Mouse (Mus musculus): ENCODE data around the gene Dapk1. TPM values are rescaled to one million over a fixed set of nuclear protein-coding genes. Genes with fewer than 3 reads are reported as not detected.

Dapk1 gene
- polyA plus RNA-seq, 1 experiment from 2014 or later: 34.9 TPM

DNA sequence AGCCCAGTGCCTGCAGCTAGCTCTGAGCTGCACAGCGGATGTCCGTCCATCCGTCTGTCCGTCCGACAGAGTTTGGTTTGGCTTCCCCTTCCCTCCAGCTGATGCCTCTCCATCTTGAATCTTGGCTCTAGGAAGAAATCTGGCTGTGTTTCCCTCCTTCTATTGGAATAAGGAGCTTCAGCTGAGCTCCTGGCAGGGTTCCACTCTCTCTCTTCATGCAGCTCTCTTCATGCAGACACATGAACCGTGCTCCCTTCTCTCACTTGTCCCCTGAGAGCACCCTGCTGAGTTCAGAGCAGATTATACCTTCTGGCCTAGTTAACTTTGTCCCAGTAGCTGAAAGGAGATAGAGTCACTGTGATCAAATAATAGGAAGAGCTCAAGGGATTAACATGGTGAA lies 83.5 kb downstream of the Dapk1 start:
- Histone ChIP-seq H3K27me3 (replicated peaks) (no peaks in the 10 kb centered on the region), H3K9me3 (replicated peaks) (no peaks in the 10 kb centered on the region), H3K36me3 (no peaks in the 10 kb centered on the region), H3K27ac (replicated peaks) (peak overlapping the region; percentile 60), H3K4me2 (no peak overlapping the region), H3K4me3 (replicated peaks) (no peak overlapping the region), H3K9ac (replicated peaks) (no peak overlapping the region), H3K4me1 (peaks cover 48% of the 10 kb centered on the region)
- no peak for ATAC-seq (ENCODE audit: low FRiP score)
- WGBS: 65% methylated on average over 6 of the region's 6 CpGs

GRCm38 (mm10) chr13:60686024-60686663 lies 84.4 kb downstream of the Dapk1 start:
- 72% methylated on average over 12 of the region's 12 CpGs for WGBS
- peaks cover 48% of the 10 kb centered on the region for H3K4me1 ChIP-seq
- no peak for ATAC-seq (ENCODE audit: low FRiP score)

DNA sequence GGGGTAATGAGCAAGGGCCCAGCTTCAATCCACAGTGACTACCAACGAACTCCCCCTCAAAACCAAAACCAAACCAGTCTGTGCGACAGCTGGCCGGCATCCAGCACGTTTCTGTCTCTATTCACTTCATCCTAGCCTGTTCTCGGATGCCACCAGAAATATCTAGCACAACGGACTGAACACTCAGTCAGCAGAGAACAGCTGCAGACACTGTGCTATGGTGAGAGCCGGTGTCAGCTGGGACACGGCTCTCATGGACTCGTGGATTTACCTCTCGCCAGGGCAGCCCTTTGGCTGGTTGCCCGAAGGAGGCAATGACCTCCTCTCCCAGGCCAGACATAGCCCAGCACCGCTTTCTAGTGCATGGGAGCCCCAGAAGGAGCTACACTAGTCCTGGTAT lies 85.2 kb downstream of the Dapk1 start:
- Histone ChIP-seq H3K27me3 (replicated peaks) (no peaks in the 10 kb centered on the region), H3K9me3 (replicated peaks) (no peaks in the 10 kb centered on the region), H3K4me3 (replicated peaks) (no peak overlapping the region), H3K4me2 (no peak overlapping the region), H3K9ac (replicated peaks) (no peak overlapping the region), H3K27ac (replicated peaks) (no peak overlapping the region; the same call in 1 of the 2 replicates), H3K4me1 (peaks cover 48% of the 10 kb centered on the region), H3K36me3 (no peaks in the 10 kb centered on the region)
- no peak for ATAC-seq (ENCODE audit: low FRiP score)
- 70% methylated on average over 12 of the region's 12 CpGs for WGBS

More at GRCm38 (mm10) chr13:60686024-60686663, 84.4 kb downstream of the Dapk1 start:
- Histone ChIP-seq H3K9me3 (replicated peaks) (no peaks in the 10 kb centered on the region), H3K4me3 (replicated peaks) (no peak overlapping the region), H3K27me3 (replicated peaks) (no peaks in the 10 kb centered on the region), H3K4me2 (no peak overlapping the region), H3K36me3 (no peaks in the 10 kb centered on the region), H3K9ac (replicated peaks) (no peak overlapping the region), H3K27ac (replicated peaks) (0 out of 2 replicates have a peak overlapping the region, but pooled peaks have one; percentile 24)

GRCm38 (mm10) chr13:60687462-60687861 lies 85.7 kb downstream of the Dapk1 start:
- Histone ChIP-seq H3K36me3 (no peaks in the 10 kb centered on the region), H3K4me3 (replicated peaks) (no peak overlapping the region), H3K27ac (replicated peaks) (peak overlapping the region; percentile 9; the same call in 1 of the 2 replicates), H3K4me2 (no peak overlapping the region), H3K27me3 (replicated peaks) (no peaks in the 10 kb centered on the region), H3K4me1 (peaks cover 48% of the 10 kb centered on the region), H3K9me3 (replicated peaks) (no peaks in the 10 kb centered on the region), H3K9ac (replicated peaks) (no peak overlapping the region)
- ATAC-seq (ENCODE audit: low FRiP score): no peak
- WGBS: 91% methylated on average over 4 of the region's 4 CpGs

DNA sequence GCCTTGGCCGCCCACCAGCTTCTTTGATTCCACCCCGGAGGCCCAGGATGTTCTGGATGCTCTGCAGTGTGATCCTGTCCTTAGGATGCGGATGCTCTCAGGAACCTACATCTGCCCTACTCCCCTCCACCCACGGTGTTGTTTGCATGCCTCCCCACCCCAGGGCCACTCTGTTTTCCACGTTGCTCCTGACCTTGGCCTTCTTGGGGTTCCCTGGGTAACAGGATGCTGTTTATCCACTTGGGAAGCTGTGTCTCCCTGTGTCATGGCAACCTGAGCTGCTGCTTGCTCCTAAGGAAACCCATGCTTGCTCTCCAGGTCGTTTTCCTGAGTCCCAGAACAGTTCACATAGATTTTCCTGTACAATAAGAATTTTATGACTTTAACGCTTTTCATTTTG lies 86.1 kb downstream of the Dapk1 start:
- Histone ChIP-seq H3K4me2 (no peak overlapping the region), H3K27ac (replicated peaks) (peak overlapping the region; percentile 9; the same call in 1 of the 2 replicates), H3K9me3 (replicated peaks) (no peaks in the 10 kb centered on the region), H3K36me3 (no peaks in the 10 kb centered on the region), H3K9ac (replicated peaks) (no peak overlapping the region), H3K4me3 (replicated peaks) (no peak overlapping the region), H3K4me1 (peaks cover 48% of the 10 kb centered on the region), H3K27me3 (replicated peaks) (no peaks in the 10 kb centered on the region)
- WGBS: 68% methylated on average over 7 of the region's 7 CpGs
- no peak for ATAC-seq (ENCODE audit: low FRiP score)

DNA sequence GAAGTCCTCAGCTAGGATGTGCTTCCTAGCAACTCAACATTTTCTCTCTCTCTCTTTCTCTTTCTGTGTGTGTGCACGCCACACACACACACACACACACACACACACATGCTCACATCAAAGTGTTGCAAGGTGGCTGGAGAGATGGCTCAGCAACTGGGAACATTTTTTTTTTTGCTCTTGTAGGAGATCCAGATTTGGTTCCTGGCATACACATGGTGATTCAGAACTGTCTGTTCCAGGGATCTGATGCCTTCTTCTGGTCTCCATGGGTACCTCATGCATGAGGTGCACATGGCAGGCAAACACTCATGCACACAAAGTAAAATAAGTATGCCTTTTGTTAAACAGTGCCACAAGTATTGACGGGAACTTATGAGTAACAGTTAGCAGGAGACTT lies 89.2 kb downstream of the Dapk1 start:
- H3K36me3 ChIP-seq: no peaks in the 10 kb centered on the region
- H3K27ac ChIP-seq (replicated peaks): peak overlapping the region; percentile 46; the same call in 1 of the 2 replicates
- no peak for ATAC-seq (ENCODE audit: low FRiP score)
- WGBS: 91% methylated on average over 2 of the region's 2 CpGs
- no peaks in the 10 kb centered on the region for H3K27me3 ChIP-seq (replicated peaks)
- no peak overlapping the region for H3K9ac ChIP-seq (replicated peaks)
- H3K4me1 ChIP-seq: peaks cover 36% of the 10 kb centered on the region
- H3K4me3 ChIP-seq (replicated peaks): no peak overlapping the region
- no peaks in the 10 kb centered on the region for H3K9me3 ChIP-seq (replicated peaks)
- H3K4me2 ChIP-seq: no peak overlapping the region

DNA sequence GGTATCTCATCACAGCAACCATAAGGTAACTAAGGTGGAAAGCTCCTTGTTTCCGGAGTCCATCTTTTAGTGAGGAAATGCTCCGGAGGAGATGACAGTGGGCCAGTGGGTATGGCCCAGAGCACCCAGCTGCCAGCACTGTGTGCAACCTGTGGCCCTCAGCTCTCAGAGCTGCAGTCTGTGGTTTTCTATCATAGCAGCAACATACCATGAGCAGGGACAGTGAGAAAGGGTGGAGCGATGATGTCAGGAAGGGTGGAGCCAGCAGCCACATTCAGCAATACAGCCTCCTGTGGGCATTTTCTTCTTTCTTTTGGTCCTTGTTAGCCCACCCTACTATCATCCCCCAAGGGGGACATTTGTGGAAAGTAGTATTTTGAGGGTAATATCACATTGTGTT lies 90.2 kb downstream of the Dapk1 start:
- Histone ChIP-seq H3K9ac (replicated peaks) (no peak overlapping the region), H3K4me2 (no peak overlapping the region), H3K27ac (replicated peaks) (no peak overlapping the region), H3K27me3 (replicated peaks) (no peaks in the 10 kb centered on the region), H3K9me3 (replicated peaks) (no peaks in the 10 kb centered on the region), H3K36me3 (0 out of 2 replicates have a peak, but pooled peaks cover 6% of the 10 kb centered on the region), H3K4me3 (replicated peaks) (no peak overlapping the region), H3K4me1 (peaks cover 32% of the 10 kb centered on the region)
- 99% methylated on average over 3 of the region's 3 CpGs for WGBS
- ATAC-seq (ENCODE audit: low FRiP score): no peak

DNA sequence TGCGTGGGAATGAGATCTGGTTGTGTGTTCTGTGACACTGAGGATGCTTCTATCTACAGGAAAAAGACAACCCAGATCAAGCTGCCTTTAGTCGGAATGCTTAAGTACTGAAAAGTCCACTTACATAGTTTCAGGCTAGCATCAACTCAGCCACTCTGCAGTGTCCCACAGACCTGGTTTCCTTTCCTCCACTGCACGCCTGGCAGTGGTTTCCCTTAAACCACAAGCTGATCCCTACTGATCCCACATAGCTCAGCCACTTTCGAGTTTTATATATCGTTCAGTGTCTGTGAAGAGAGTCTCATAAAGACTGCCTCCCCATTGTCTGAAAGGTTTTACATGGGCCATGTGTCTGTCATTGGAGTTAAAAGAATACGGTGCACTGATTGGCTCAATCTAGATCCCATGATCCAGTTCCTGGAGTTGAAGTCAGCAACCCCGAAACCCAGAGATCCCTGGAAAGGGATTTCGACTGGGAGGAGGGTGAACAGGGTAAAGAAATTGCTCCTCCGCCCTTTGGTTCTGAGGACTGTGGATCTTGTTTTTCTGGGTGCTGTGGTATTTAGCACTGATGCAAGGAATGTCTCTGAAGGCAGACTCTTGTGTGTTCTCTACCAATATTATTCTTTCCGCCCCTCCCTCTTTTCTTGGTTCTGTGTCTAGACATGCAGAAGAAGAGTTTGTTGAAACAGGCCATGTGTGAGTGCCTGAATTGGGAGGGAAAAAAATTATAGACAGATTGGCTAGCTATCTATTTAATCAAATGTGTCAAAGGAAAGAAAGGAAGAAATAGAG lies 93.6 kb downstream of the Dapk1 start:
- Histone ChIP-seq H3K4me3 (replicated peaks) (no peak overlapping the region), H3K36me3 (peaks cover 17% of the 10 kb centered on the region), H3K4me1 (peaks cover 16% of the 10 kb centered on the region; the same call in 1 of the 2 replicates), H3K9me3 (replicated peaks) (no peaks in the 10 kb centered on the region), H3K9ac (replicated peaks) (no peak overlapping the region), H3K27me3 (replicated peaks) (no peaks in the 10 kb centered on the region), H3K4me2 (no peak overlapping the region), H3K27ac (replicated peaks) (no peak overlapping the region)
- WGBS: 75% methylated on average over 10 of the region's 10 CpGs
- ATAC-seq (ENCODE audit: low FRiP score): no peak

GRCm38 (mm10) chr13:60696323-60696722 lies 94.6 kb downstream of the Dapk1 start:
- Histone ChIP-seq H3K9me3 (replicated peaks) (no peaks in the 10 kb centered on the region), H3K27me3 (replicated peaks) (no peaks in the 10 kb centered on the region), H3K4me1 (peaks cover 16% of the 10 kb centered on the region; the same call in 1 of the 2 replicates), H3K4me2 (no peak overlapping the region), H3K4me3 (replicated peaks) (no peak overlapping the region), H3K27ac (replicated peaks) (no peak overlapping the region), H3K36me3 (peaks cover 17% of the 10 kb centered on the region), H3K9ac (replicated peaks) (no peak overlapping the region)
- no peak for ATAC-seq (ENCODE audit: low FRiP score)
- 91% methylated on average over 14 of the region's 14 CpGs for WGBS

- H3K27ac ChIP-seq (replicated peaks): no peak overlapping the region
- ATAC-seq (ENCODE audit: low FRiP score): no peak
- WGBS: 67% methylated on average over 8 of the region's 8 CpGs
- H3K4me1 ChIP-seq: peaks cover 16% of the 10 kb centered on the region; the same call in 1 of the 2 replicates
- H3K27me3 ChIP-seq (replicated peaks): no peaks in the 10 kb centered on the region
- H3K4me2 ChIP-seq: no peak overlapping the region
- H3K9me3 ChIP-seq (replicated peaks): no peaks in the 10 kb centered on the region
- H3K4me3 ChIP-seq (replicated peaks): no peak overlapping the region
- no peak overlapping the region for H3K9ac ChIP-seq (replicated peaks)
- H3K36me3 ChIP-seq: peaks cover 17% of the 10 kb centered on the region
Measured at GRCm38 (mm10) chr13:60696741-60697140, 95.0 kb downstream of the Dapk1 start.

DNA sequence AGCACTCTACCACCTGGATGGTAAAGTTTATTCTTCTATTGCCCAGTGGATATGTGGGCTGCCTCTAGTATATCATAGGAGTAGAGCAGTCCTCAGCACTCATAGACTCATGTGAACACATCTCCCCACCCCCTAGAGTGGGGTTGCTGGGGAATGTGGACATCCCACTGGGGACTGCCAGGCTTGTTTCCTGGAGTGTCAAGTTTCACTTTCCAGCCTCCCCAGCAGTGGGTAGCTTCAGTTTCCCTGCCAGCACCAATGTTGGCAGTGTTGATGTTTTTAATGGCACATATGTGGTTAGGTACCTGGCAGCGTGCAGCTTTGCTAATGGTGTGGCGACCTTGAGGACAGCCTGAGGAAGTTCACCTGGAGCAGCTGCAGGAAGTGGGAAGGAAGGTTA lies 96.3 kb downstream of the Dapk1 start:
- Histone ChIP-seq H3K27me3 (replicated peaks) (no peaks in the 10 kb centered on the region), H3K4me3 (replicated peaks) (no peak overlapping the region), H3K36me3 (peaks cover 20% of the 10 kb centered on the region), H3K4me2 (no peak overlapping the region), H3K4me1 (peaks cover 16% of the 10 kb centered on the region; the same call in 1 of the 2 replicates), H3K27ac (replicated peaks) (no peak overlapping the region), H3K9me3 (replicated peaks) (no peaks in the 10 kb centered on the region), H3K9ac (replicated peaks) (no peak overlapping the region)
- ATAC-seq (ENCODE audit: low FRiP score): no peak
- WGBS: 86% methylated on average over 2 of the region's 2 CpGs

GRCm38 (mm10) chr13:60701671-60702171 lies 100.0 kb downstream of the Dapk1 start:
- Histone ChIP-seq H3K4me1 (0 out of 2 replicates have a peak, but pooled peaks cover 5% of the 10 kb centered on the region), H3K36me3 (peaks cover 16% of the 10 kb centered on the region), H3K27ac (replicated peaks) (no peak overlapping the region), H3K9ac (replicated peaks) (no peak overlapping the region), H3K9me3 (replicated peaks) (no peaks in the 10 kb centered on the region), H3K4me3 (replicated peaks) (no peak overlapping the region), H3K27me3 (replicated peaks) (no peaks in the 10 kb centered on the region), H3K4me2 (no peak overlapping the region)
- ATAC-seq (ENCODE audit: low FRiP score): no peak
- WGBS: 91% methylated on average over 12 of the region's 12 CpGs
